Mouse (Mus musculus): ENCODE measurements around the gene Fam122a.

The Fam122a gene

GRCm38 (mm10) chr19:24490275-24490674 is 13.1 kb upstream of the Fam122a start:
- no peak for DNase-seq (ENCODE audit: low read depth, low spot score)

- no peak for DNase-seq (ENCODE audit: low read depth, low spot score)
Observed at GRCm38 (mm10) chr19:24486433-24487296, 9.5 kb upstream of the Fam122a start.

- no peak for DNase-seq (ENCODE audit: low read depth, low spot score)
Observed at GRCm38 (mm10) chr19:24484612-24485194, 7.5 kb upstream of the Fam122a start.

- DNase-seq (ENCODE audit: low read depth, low spot score): no peak
Observed at GRCm38 (mm10) chr19:24480916-24481315, 3.8 kb upstream of the Fam122a start.

- DNase-seq (ENCODE audit: low read depth, low spot score): peak; percentile 6
Observed at GRCm38 (mm10) chr19:24476461-24476860, 695 bp downstream of the Fam122a start.

- no peak for DNase-seq (ENCODE audit: low read depth, low spot score)
Observed at GRCm38 (mm10) chr19:24475281-24475680, 1.9 kb downstream of the Fam122a start.

- DNase-seq (ENCODE audit: low read depth, low spot score): no peak
Observed at GRCm38 (mm10) chr19:24472512-24472911, 4.6 kb downstream of the Fam122a start.

GRCm38 (mm10) chr19:24471538-24471937 is 5.6 kb downstream of the Fam122a start:
- no peak for DNase-seq (ENCODE audit: low read depth, low spot score)

GRCm38 (mm10) chr19:24469216-24469615 is 7.9 kb downstream of the Fam122a start:
- no peak for DNase-seq (ENCODE audit: low read depth, low spot score)

- DNase-seq (ENCODE audit: low read depth, low spot score): no peak
Observed at GRCm38 (mm10) chr19:24468616-24469015, 8.5 kb downstream of the Fam122a start.

- no peak for DNase-seq (ENCODE audit: low read depth, low spot score)
Observed at GRCm38 (mm10) chr19:24463011-24463410, 14.1 kb downstream of the Fam122a start.

GRCm38 (mm10) chr19:24456591-24457231 is 20.4 kb downstream of the Fam122a start:
- DNase-seq (ENCODE audit: low read depth, low spot score): no peak

GRCm38 (mm10) chr19:24455249-24455960 is 21.8 kb downstream of the Fam122a start:
- DNase-seq (ENCODE audit: low read depth, low spot score): no peak

- no peak for DNase-seq (ENCODE audit: low read depth, low spot score)
Observed at GRCm38 (mm10) chr19:24454451-24454850, 22.7 kb downstream of the Fam122a start.

GRCm38 (mm10) chr19:24453379-24453778 is 23.8 kb downstream of the Fam122a start:
- no peak for DNase-seq (ENCODE audit: low read depth, low spot score)

GRCm38 (mm10) chr19:24452441-24452898 is 24.7 kb downstream of the Fam122a start:
- DNase-seq (ENCODE audit: low read depth, low spot score): peak; percentile 64

- DNase-seq (ENCODE audit: low read depth, low spot score): peak; percentile 12
Observed at GRCm38 (mm10) chr19:24451626-24452025, 25.5 kb downstream of the Fam122a start.

- DNase-seq (ENCODE audit: low read depth, low spot score): no peak
Observed at GRCm38 (mm10) chr19:24450740-24451139, 26.4 kb downstream of the Fam122a start.

- DNase-seq (ENCODE audit: low read depth, low spot score): no peak
Observed at GRCm38 (mm10) chr19:24444322-24444721, 32.8 kb downstream of the Fam122a start.

GRCm38 (mm10) chr19:24439715-24440114 is 37.4 kb downstream of the Fam122a start:
- no peak for DNase-seq (ENCODE audit: low read depth, low spot score)

- DNase-seq (ENCODE audit: low read depth, low spot score): no peak
Observed at GRCm38 (mm10) chr19:24434291-24434690, 42.9 kb downstream of the Fam122a start.

- no peak for DNase-seq (ENCODE audit: low read depth, low spot score)
Observed at GRCm38 (mm10) chr19:24432447-24432846, 44.7 kb downstream of the Fam122a start.
